Mouse (Mus musculus) lung, postnatal 0 days (tissue): ENCODE measurements around the gene Dnaaf3. TPM values are rescaled to one million over a fixed set of nuclear protein-coding genes. Genes with fewer than 3 reads are reported as not detected.

ENCODE experiments used
- ATAC-seq: fragments of 200-750 bp; cut with Nextera tagmentation; 2 replicates; pipeline ENCODE4 v1.8.0; 2017; ENCODE audit warnings: moderate library complexity
- DNase-seq: peaks from one replicate; pipeline ENCODE4 v3.0.0-alpha.2; 2016; ENCODE audit warnings: low spot score
- H3K27ac ChIP-seq: fragments of 300-500 bp; sonication (generic); 2 replicates; pipeline ENCODE4 v1.5.1; 2014; ENCODE audit warnings: antibody characterized with exemption, mild to moderate bottlenecking, low read length, mixed read lengths
- H3K27me3 ChIP-seq: fragments of 300-500 bp; sonication (generic); replicated peaks from 2 replicates; pipeline ENCODE4 v1.6.1; 2014; ENCODE audit warnings: low read length, mixed read lengths; ENCODE audit not compliant: insufficient read depth
- H3K36me3 ChIP-seq: fragments of 300-500 bp; sonication (generic); 2 replicates; pipeline ENCODE4 v1.6.1; 2014; ENCODE audit warnings: low read length, mixed read lengths; ENCODE audit not compliant: insufficient read depth
- H3K4me1 ChIP-seq: fragments of 300-500 bp; sonication (generic); 2 replicates; pipeline ENCODE4 v1.6.1; 2014; ENCODE audit warnings: antibody characterized with exemption, low read depth, low read length, mixed read lengths; ENCODE audit not compliant: insufficient read depth
- H3K4me2 ChIP-seq: fragments of 300-500 bp; sonication (generic); replicated peaks from 2 replicates; pipeline ENCODE4 v1.6.1; 2014; ENCODE audit warnings: low read depth, mild to moderate bottlenecking, low read length, moderate library complexity, mixed read lengths
- H3K4me3 ChIP-seq: fragments of 300-500 bp; sonication (generic); 2 replicates; pipeline ENCODE4 v1.5.1; 2014; ENCODE audit warnings: low read depth, low read length
- H3K9ac ChIP-seq: fragments of 300-500 bp; sonication (generic); replicated peaks from 2 replicates; pipeline ENCODE4 v1.6.1; 2014; ENCODE audit warnings: low read depth, mild to moderate bottlenecking
- H3K9me3 ChIP-seq: fragments of 300-500 bp; sonication (generic); 2 replicates; pipeline ENCODE4 v1.6.1; 2016; ENCODE audit warnings: low read length, mixed read lengths
- CTCF ChIP-seq: IDR thresholded peaks from 2 replicates; pipeline ENCODE4 v1.5.1; 2016; ENCODE audit warnings: antibody characterized with exemption, mild to moderate bottlenecking
- EP300 ChIP-seq: IDR thresholded peaks from 2 replicates; pipeline ENCODE4 v1.6.1; 2016; ENCODE audit warnings: antibody characterized with exemption, mild to moderate bottlenecking, control low read depth
- WGBS: fragments of 180-500 bp; shearing (Covaris S2); extraction: QIAGEN DNeasy Blood & Tissue Kit; methylation state at CpG from one replicate; pipeline ENCODE4 v1.1.7; 2014; 5-methylcytosine and 5-hydroxymethylcytosine counted together
- polyA plus RNA-seq: library from polyadenylated mRNA; unstranded; fragments of >200 nt; fragmentation: Nextera tagmentation; extraction: Ambion mirVana; gene quantifications from 2 replicates; pipeline ENCODE4 v1.2.1, GENCODE M21; 2015

The Dnaaf3 gene
- polyA plus RNA-seq, 1 experiment from 2014 or later = 3.3 TPM

DNA sequence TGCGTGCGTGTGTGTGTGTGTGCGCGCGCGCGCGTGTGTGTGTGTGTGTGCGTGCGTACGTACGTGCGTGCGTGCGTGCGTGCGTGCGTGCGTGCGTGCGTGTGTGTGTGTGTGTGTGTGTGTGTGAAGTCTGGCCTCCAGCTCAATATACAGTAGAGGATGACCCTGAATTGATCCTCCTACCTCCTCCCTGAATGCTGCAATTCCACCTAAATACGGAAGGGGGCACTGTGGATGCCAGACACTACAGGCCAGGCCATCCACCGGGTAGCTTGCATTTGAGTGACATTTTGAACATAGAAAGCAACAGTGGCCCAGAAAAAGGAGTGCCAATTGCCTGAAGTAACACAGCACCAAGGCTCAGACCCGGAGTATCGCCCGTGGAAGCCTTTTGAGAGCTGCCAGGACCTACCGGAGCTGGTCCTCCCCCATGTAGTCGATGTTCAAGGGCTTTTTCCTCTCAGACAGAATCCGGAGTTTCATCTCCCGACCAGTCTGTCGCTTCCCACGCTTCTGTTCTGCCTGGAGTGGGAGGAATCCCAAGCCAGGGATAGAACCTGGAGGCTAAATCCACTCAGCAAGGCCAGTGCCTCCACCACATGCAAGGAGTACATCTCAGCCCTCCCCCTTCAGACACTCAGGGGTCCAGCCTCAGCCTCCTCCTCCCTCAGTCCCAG is 24.1 kb downstream of the Dnaaf3 start:
- no peak overlapping the region for H3K4me3 ChIP-seq
- H3K4me2 ChIP-seq = no peak overlapping the region
- TF ChIP-seq CTCF (peak; percentile 54), EP300 (no peak)
- no peaks in the 10 kb centered on the region for H3K27me3 ChIP-seq
- H3K36me3 ChIP-seq = no peaks in the 10 kb centered on the region
- ATAC-seq = no peak
- no peaks in the 10 kb centered on the region for H3K4me1 ChIP-seq
- WGBS = 70% methylated on average over 11 of the region's 32 CpGs
- no peak for DNase-seq
- H3K9ac ChIP-seq = no peak overlapping the region
- no peaks in the 10 kb centered on the region for H3K9me3 ChIP-seq
- no peak overlapping the region for H3K27ac ChIP-seq

DNA sequence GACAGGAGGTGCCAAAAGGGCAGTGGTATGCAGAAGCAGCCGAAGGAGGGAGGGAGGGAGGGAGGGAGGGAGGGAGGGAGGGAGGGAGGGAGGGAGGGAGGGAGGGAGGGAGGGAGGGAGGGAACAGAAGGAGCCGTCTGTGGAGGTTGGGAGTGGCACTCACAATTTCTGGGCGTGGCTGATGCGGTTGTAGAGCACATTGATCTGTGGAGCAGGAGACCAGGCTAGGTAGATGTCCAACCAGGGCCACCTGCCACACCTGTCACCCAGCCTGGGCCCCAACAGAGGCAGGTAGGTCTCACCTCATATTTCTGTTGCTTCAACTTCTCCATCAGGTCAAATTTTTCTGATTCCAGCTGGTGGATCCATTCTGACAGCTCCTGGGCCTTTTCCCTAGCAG is 25.0 kb downstream of the Dnaaf3 start:
- H3K36me3 ChIP-seq = no peaks in the 10 kb centered on the region
- ATAC-seq (no peak), DNase-seq (no peak)
- H3K4me2 ChIP-seq = no peak overlapping the region
- H3K9me3 ChIP-seq = no peaks in the 10 kb centered on the region
- H3K27me3 ChIP-seq = no peaks in the 10 kb centered on the region
- no peak overlapping the region for H3K27ac ChIP-seq
- WGBS = 48% methylated on average over 4 of the region's 4 CpGs
- TF ChIP-seq EP300 (no peak), CTCF (no peak)
- no peak overlapping the region for H3K9ac ChIP-seq
- H3K4me1 ChIP-seq = no peaks in the 10 kb centered on the region; the same call in 1 of the 2 replicates
- no peak overlapping the region for H3K4me3 ChIP-seq

DNA sequence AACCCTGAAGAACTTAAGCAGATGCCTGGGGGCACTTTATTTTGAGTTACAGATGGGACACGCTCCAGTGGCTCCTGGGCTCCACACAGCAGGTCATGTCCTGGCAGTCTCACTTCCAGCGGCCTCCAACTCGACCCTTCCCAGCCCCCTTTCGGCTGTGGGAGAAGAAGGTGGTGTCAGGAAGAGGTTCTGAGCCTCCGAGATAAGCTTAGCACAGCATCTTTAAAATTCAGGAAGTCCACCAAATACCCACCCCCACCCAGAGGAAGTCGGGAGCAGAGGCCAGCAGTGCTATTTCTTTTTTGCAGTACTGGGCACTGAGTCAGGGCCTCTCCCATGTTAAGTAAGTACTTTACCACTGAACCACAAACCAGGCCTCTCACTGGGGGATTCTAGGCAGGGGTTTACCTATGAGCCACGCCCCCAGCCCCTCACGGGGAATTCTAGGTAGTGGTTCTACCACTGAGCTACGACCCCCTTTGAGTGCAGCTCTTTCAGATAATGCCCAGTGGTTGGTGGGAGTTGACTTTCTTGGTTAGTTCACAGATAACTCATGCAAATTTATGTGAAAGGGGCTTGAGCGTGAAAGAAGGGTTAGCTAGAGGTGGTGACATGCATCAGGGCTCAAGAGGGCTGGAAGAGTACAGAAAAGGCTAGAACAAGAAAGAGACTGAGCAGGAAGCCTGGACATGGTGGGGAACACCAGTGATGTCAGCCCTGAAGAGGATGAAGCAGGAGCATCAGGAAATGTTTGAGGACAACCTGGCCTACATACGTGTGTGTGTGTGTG is 27.4 kb downstream of the Dnaaf3 start:
- no peak for ATAC-seq
- Histone ChIP-seq H3K4me1 (peaks cover 5% of the 10 kb centered on the region), H3K9me3 (no peaks in the 10 kb centered on the region), H3K36me3 (no peaks in the 10 kb centered on the region), H3K27ac (0 out of 2 replicates have a peak overlapping the region, but pooled peaks have one; percentile 32), H3K9ac (no peak overlapping the region), H3K4me3 (no peak overlapping the region), H3K4me2 (no peak overlapping the region), H3K27me3 (no peaks in the 10 kb centered on the region)
- TF ChIP-seq EP300 (no peak), CTCF (no peak)
- 50% methylated on average over 11 of the region's 11 CpGs for WGBS
- DNase-seq = no peak

DNA sequence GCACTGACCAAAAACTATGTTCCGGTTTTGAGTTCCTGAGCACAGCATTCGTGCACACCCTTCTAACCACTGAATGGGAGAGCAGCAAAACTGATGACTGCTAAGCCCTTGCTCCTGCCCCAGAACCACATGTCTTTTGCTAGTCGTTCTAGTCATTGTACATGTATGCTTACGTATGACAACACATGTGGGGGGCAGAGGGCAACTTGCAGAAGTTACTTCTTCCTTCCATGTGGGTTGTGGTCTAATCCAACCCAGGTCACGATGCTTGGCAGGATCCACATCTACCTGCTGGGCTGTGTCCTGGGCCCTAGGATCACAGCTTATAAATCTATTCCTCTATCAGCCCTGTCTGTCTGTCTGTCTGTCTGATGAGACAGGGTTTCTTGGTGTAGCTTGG is 28.4 kb downstream of the Dnaaf3 start:
- DNase-seq (no peak), ATAC-seq (no peak)
- no peak for TF ChIP-seq CTCF
- TF ChIP-seq EP300 = no peak
- Histone ChIP-seq H3K27ac (no peak overlapping the region), H3K4me1 (peaks cover 14% of the 10 kb centered on the region), H3K9ac (no peak overlapping the region), H3K4me3 (no peak overlapping the region), H3K4me2 (no peak overlapping the region), H3K27me3 (no peaks in the 10 kb centered on the region), H3K9me3 (no peaks in the 10 kb centered on the region), H3K36me3 (no peaks in the 10 kb centered on the region)
- 71% methylated on average over 5 of the region's 5 CpGs for WGBS

DNA sequence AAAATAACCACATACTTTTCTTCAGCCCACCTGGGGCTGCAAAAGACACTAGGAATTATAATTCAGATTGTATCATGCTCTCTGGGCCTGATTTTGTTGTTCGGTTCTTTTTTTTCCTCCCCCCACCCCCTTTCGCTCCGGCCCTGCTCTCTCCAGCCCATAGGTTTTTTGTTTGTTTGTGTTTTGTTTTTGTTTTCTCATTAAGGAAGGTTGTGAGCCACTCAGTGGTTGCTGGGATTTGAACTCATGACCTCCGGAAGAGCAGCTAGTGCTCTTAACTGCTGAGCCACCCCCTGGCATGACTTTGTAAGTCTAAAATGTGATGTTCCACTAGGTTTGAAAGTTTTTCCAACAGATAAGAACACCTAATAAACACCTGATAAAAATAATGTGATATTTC is 29.2 kb downstream of the Dnaaf3 start:
- DNase-seq (no peak), ATAC-seq (no peak)
- Histone ChIP-seq H3K9me3 (no peaks in the 10 kb centered on the region), H3K4me1 (peaks cover 14% of the 10 kb centered on the region), H3K36me3 (no peaks in the 10 kb centered on the region), H3K4me2 (no peak overlapping the region), H3K9ac (no peak overlapping the region), H3K27me3 (no peaks in the 10 kb centered on the region), H3K27ac (no peak overlapping the region), H3K4me3 (no peak overlapping the region)
- TF ChIP-seq CTCF (no peak), EP300 (no peak)
- WGBS = 82% methylated on average over 4 of the region's 4 CpGs

DNA sequence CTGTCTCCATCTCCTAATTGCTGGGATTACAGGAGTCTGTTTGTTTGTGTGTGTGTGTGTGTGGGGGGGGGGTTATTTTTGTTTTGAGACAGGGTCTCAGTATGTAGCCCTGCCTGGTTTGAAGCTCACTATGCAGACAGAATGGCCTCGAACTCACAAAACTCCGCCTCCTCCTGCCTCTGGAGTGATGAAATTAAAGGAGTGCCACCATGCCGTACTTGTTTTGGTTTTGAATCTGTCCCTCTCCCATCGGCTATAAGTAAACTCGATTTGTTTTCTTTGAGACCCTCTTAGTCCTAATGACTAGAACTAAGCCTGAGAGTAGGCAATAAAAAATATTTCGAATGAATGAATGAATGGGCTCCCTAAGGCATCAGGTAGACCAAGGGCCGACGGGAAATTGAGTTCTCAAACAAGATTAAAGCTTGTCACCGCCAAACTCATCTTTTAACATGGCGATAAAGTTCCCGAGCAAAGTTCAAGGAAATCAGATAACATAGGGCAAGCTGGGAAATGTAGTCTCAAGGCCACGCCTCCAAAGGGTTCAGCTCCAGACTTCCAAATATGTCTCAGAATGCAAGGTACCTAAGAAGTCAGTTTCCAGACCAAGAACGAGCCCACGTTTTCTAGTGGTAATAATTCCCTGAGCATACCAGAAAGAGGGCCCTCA is 29.7 kb downstream of the Dnaaf3 start:
- peak overlapping the region; percentile 81 for H3K4me2 ChIP-seq
- no peaks in the 10 kb centered on the region for H3K27me3 ChIP-seq
- TF ChIP-seq EP300 (0 out of 2 replicates have a peak, but pooled peaks have one; percentile 1), CTCF (no peak)
- H3K4me3 ChIP-seq = peak overlapping the region; percentile 95
- peaks cover 14% of the 10 kb centered on the region for H3K4me1 ChIP-seq
- no peaks in the 10 kb centered on the region for H3K9me3 ChIP-seq
- H3K36me3 ChIP-seq = no peaks in the 10 kb centered on the region
- H3K27ac ChIP-seq = peak overlapping the region; percentile 81
- 13% methylated on average over 14 of the region's 14 CpGs for WGBS
- no peak overlapping the region for H3K9ac ChIP-seq
- no peak for ATAC-seq
- peak; percentile 75 for DNase-seq
